Mouse (Mus musculus) small intestine, adult 2 months (tissue): Measurements from ENCODE around the gene Bcas3.

ENCODE experiments used
- CTCF ChIP-seq: fragments of 200-500 bp; IDR thresholded peaks from 2 replicates; pipeline ENCODE4 v1.5.1; 2012; ENCODE audit warnings: low read depth, mild to moderate bottlenecking, control low read depth, inconsistent platforms, low read length, moderate library complexity, mixed read lengths; ENCODE audit not compliant: insufficient replicate concordance, insufficient read length; ENCODE audit errors: extremely low read depth
- POLR2A ChIP-seq: fragments of 200-500 bp; IDR thresholded peaks from 2 replicates; pipeline ENCODE4 v1.6.1; 2012; ENCODE audit warnings: low read depth, mild to moderate bottlenecking, control low read depth, inconsistent platforms, low read length, moderate library complexity

GRCm38 (mm10) chr11:85555721-85556120 is 202.8 kb downstream of the Bcas3 start:
- TF ChIP-seq CTCF, result no peak
- no peak for TF ChIP-seq POLR2A
